Mouse (Mus musculus) embryonic stem cell, embryonic (primary cell): Measurements from ENCODE around the gene Serpinb9d.
"Not testable (repeated sequence)": the region's sequence is repeated elsewhere in the genome, so short reads cannot be mapped to it uniquely, and the experiment has no call there.

Experiments
- CTCF ChIA-PET, 4 experiments: fragments of 300-600 bp in 2 of 4; fragments of 350-600 bp in 2 of 4; sonication (Branson Sonifier 250); formaldehyde crosslinking; loops; one replicate each; lab custom pipeline; 2022; ENCODE audit warnings: inconsistent platforms in 2 of 4; lab: Charles Lee
- POLR2A ChIA-PET, 4 experiments: fragments of 300-600 bp in 2 of 4; fragments of 350-600 bp in 2 of 4; sonication (Branson Sonifier 250); formaldehyde crosslinking; loops; one replicate each; lab custom pipeline; 2022; ENCODE audit warnings: antibody characterized with exemption in 4 of 4, inconsistent platforms in 1 of 4; lab: Charles Lee

Gene Serpinb9d

DNA sequence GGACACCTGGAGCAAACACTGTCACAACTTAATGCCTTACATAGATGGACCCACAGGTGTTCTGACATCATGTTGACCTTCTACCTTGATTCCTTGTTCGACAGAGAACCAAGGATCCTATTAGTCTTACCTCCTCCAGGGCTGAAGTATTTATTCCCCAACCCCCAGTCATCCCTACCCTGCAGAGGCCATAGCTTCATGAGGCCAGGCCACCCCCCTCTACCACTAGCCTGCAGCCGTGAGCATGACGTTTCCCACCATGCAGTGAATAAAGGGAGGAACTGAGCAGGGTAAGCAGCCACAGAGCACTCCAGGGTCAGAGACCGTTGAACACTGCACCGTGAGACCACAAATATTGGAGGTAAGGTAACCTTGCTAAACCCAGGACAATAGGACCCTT is at the start of gene Serpinb9d:
Gene Serpinb9d, plus strand, starts transcription at position 301 of the 400 bp plus-strand sequence.
- ChIA-PET CTCF (no interaction called here), POLR2A (no interaction called here)

DNA sequence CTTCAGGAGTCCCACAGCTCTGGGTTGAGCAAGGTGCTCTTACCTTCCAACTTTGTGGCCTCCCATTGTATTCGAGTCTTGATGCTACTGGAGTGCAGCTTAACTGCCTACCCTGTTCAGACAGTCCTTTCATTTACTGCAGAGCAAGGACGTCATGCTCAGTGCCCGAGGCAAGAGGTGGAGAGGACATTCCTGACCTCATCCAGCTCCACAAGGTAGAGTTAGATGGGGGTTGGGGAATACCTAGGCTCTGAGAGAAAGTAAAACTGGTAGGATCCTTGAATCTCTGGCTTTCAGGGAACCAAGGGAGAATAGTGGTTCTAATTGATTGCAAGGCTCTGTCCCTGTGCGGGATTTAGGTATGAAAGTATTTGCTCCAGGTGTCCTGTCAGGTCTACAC is 33.1 kb upstream of the Serpinb9d start, which contains the start of gene Serpinb9c:
Gene Serpinb9c, minus strand, starts transcription at position 101 of the 400 bp plus-strand sequence.
- CTCF ChIA-PET = no interaction called here
- POLR2A ChIA-PET = no interaction called here

- POLR2A ChIA-PET = not testable (repeated sequence)
These were observed 2.3 kb upstream of the Serpinb9d start for GRCm38 (mm10) chr13:33190486-33190885.

DNA sequence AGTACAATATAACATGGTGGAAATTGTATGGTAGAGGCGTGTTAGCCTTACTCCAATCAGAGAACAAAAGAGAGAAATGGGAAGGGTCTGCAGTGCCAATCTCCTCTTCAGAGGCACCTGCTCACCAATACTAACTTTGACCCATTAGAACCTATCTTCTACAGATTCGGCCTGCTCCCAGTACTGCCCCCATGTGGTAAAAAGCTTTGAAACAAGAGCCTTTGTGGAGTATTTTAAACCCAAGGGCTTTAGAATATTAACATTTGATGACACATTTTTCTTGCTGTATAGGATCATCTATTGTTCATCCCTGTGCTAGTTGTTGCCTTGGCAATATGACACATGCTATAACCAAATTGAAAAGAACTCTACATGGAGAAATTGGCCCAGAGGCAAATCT is 7.0 kb downstream of the Serpinb9d start:
- POLR2A ChIA-PET = no interaction called here
- CTCF ChIA-PET = no interaction called here

More at GRCm38 (mm10) chr13:33190486-33190885, 2.3 kb upstream of the Serpinb9d start:
- CTCF ChIA-PET = not testable (repeated sequence)

DNA sequence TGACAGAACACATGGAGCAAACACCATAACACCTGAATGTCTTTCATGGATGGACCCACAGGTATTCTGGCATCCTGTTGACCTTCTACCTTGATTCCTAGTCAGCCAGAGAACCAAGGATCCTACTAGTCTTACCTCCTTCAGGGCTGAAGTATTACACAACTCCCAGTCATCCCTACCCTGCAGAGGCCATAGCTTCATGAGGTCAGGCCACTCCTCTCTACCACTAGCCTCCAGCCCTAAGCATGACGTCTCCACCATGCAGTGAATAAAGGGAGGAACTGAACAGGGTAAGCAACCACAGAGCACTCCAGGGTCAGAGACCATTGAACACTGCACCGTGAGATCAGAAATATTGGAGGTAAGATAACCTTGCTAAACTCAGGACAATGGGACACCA is 56.6 kb downstream of the Serpinb9d start, which contains the start of gene Serpinb9e:
Gene Serpinb9e, plus strand, starts transcription at position 301 of the 400 bp plus-strand sequence.
- CTCF ChIA-PET, POLR2A ChIA-PET: not testable (repeated sequence)
